Mouse (Mus musculus): ENCODE data around the gene A430005L14Rik.
"Not testable (repeated sequence)": the region's sequence is repeated elsewhere in the genome, so short reads cannot be mapped to it uniquely, and the experiment has no call there.

A430005L14Rik gene

GRCm38 (mm10) chr4:153956569-153957405 is at the start of gene A430005L14Rik:
Gene A430005L14Rik (plus strand): TSS chr4:153957237.
- DNase-seq (ENCODE audit: extremely low spot score) = peak; percentile 97

- peak; percentile 65 for DNase-seq (ENCODE audit: extremely low spot score)
These were observed 49.5 kb upstream of the A430005L14Rik start for GRCm38 (mm10) chr4:153907573-153907972.

DNA sequence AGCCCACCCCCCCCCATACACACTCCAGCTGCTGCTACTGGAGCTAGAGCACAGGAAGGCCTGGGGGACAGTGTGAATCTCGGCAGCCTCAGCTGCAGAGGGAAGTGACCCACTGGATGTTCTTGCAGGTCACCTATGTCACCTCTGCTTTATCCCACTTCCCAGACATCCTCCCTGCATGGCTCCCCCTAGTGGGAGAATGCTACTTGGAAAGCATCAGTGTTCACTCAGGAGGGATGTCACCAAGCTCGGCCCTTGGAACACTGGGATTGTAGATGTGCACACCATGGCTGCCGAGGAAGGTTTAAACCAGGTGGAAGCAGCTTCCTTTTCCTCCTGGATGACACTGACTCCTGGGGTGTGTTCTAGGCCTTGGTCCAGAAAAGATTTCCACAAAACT is 43.4 kb upstream of the A430005L14Rik start:
- DNase-seq (ENCODE audit: extremely low spot score) = no peak

GRCm38 (mm10) chr4:153917773-153918500 is 39.1 kb upstream of the A430005L14Rik start:
- DNase-seq (ENCODE audit: extremely low spot score) = no peak

DNA sequence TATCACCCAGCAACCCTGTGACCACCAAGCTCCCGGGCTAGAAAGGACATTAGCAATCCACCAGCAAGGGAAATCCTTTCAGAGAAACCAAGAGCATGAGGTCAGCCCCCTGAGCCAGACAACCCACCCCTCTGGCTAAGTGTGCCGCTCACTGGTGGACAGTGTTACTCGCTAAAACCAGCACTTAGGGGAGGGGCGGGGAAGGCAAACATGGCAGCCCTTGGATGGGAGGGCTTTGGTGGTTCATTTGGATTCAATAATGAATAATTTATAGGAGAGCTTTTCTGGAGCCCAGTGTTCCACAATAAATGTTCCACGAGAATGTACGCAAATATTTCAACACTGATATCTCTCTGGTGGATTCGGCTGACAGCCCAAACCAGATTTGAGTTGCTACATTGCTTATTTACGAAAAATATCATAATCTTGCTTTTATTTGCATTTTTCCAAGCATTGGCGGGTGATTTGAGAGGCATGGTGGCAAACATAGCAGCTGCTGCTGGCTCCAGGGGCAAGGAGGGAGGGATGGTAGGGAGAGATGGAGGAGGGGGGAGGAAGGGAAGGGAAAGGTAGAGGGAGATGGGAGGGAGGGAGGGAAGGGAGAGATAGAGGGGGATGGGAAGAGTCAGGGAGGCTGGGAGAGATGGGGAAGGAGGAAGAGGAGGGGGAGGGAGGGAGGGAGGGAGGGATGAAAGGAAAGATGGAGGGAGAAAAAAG is 36.4 kb upstream of the A430005L14Rik start:
- DNase-seq (ENCODE audit: extremely low spot score) = no peak

DNA sequence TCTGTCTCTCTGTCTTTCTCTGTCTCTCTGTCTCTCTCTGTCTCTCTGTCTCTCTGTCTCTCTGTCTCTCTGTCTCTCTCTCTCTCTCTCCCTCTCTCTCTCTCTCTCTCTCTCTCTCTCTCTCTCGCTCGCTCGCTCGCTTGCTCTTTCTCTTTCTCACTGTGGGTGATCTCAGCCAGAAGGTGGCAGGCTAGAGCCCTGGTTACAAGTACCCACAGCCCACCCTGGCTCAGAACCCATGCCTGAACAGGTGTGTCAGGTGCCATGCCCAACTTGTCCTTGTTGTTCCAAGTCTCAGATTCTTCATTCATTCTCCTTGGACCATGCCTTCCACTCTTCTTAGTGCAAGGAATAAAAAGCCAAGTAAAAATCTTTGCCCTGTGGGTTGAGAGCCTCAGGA is 34.9 kb upstream of the A430005L14Rik start:
- DNase-seq (ENCODE audit: extremely low spot score) = not testable (repeated sequence)

DNA sequence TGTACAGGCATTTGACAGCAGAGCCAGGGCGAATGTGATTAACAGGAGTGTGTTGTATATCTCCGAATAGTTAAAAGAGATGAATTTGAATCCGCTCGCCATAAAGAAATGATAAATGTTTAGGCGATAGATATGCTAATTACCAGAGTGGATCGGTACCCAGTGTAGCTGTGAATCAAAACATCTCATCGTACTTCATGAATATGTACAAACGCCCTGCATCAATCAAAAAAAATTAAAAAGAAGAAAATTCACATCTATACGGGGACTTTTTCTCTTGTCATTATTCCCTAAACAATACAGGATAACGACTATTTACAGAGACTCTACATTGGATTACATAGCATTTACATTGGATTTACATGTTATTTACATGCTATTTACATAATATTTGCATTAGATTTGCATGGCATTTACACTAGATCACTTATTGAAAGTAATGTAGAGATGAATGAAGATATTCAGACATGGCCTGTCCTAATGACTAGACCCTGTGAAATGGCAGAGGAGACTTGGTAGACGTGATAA is 28.2 kb upstream of the A430005L14Rik start:
- no peak for DNase-seq (ENCODE audit: extremely low spot score)

DNA sequence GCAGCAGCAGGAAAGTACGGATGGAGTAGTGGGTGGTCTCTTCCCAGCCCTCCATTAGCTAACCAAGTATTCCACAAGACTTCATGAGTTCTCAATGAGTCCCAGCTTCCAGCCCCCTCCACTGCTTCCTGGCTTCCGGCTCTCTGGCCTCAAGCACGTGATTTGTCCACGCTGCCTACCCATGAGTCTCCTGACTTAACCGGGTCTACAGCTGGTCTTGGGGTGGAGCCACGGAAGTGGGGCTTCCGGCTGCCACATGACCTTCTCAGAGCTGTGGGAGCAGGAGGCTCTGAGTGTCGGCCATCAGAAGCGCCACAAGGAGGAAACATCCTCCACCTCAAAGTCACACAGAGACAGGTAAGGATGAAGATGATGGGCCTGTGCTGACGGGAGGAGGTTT is 27.6 kb upstream of the A430005L14Rik start:
- DNase-seq (ENCODE audit: extremely low spot score) = no peak

DNA sequence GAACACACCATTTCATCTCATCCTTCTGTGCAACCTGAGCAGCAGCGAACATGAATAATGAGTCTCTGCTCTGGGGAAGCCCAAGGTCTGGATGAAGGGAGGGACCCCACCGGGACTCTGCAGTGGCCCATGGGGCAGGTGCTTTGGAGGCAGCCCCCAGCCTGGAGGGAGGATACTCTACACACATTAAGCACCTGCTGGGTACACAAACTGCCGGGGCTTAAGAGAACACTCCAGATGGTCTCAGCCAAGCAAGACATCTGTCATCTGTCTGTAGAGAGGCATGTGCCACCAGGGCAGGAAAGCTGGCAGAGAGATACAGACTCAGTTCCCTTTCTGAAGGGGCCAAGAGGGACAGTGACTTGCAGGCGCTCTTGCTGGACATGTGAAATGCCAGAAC is 27.1 kb upstream of the A430005L14Rik start:
- DNase-seq (ENCODE audit: extremely low spot score) = no peak

GRCm38 (mm10) chr4:153943243-153943642 is 13.8 kb upstream of the A430005L14Rik start:
- DNase-seq (ENCODE audit: extremely low spot score) = peak; percentile 31

GRCm38 (mm10) chr4:153944261-153944660 is 12.8 kb upstream of the A430005L14Rik start:
- no peak for DNase-seq (ENCODE audit: extremely low spot score)

DNA sequence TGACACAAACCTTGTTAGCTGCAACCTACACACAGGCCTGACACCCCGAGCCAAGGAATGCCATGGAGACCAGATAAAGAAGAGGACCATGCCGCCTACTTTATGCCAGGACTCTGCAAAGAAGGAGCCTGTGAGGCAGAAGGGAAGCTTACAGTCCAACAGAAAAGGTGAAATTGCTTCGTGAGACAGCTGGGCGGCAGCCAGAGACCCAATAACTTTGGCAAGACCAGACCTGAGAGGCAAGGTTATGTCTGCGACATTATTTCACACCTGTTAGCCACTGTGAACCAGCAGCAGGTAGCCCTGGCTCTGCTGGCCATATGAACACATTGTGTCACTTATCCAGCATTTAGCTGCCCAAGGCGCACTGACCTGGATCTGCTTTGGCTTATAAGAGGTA is 11.3 kb upstream of the A430005L14Rik start:
- no peak for DNase-seq (ENCODE audit: extremely low spot score)

GRCm38 (mm10) chr4:153950372-153950771 is 6.7 kb upstream of the A430005L14Rik start:
- DNase-seq (ENCODE audit: extremely low spot score) = no peak

- DNase-seq (ENCODE audit: extremely low spot score) = no peak
These were observed 5.9 kb upstream of the A430005L14Rik start for GRCm38 (mm10) chr4:153951150-153951549.

GRCm38 (mm10) chr4:153951692-153952091 is 5.3 kb upstream of the A430005L14Rik start:
- no peak for DNase-seq (ENCODE audit: extremely low spot score)

GRCm38 (mm10) chr4:153955651-153956050 is 1.4 kb upstream of the A430005L14Rik start:
- no peak for DNase-seq (ENCODE audit: extremely low spot score)

- peak; percentile 69 for DNase-seq (ENCODE audit: extremely low spot score)
These were observed 610 bp downstream of the A430005L14Rik start for GRCm38 (mm10) chr4:153957444-153958250.

- no peak for DNase-seq (ENCODE audit: extremely low spot score)
These were observed 5.6 kb downstream of the A430005L14Rik start for GRCm38 (mm10) chr4:153962631-153963030.

DNA sequence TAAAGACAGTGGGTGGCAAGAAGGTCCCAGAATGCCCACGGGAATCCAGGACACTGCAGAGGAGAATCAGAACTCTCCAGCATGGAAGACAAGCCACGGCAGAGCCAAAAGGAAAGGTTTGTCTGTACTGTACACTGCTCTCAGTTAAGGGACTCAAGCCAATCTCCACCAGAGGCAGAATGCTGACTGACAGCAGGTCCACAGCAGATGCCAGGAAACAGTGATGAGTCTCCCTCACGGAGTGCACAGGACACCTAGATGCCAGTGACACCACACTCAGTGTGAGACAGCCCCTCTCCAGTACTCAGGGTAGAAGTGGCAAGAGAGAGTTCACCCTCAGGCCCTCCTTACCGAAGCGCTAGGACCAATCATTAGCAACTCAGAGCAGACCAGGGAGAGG is 9.6 kb downstream of the A430005L14Rik start:
- DNase-seq (ENCODE audit: extremely low spot score) = no peak

- no peak for DNase-seq (ENCODE audit: extremely low spot score)
These were observed 10.5 kb downstream of the A430005L14Rik start for GRCm38 (mm10) chr4:153967556-153967955.

- DNase-seq (ENCODE audit: extremely low spot score) = no peak
These were observed 11.0 kb downstream of the A430005L14Rik start for GRCm38 (mm10) chr4:153968063-153968462.

Data from embryo, embryonic 9.5 days (tissue).